Mouse (Mus musculus): Measurements from ENCODE around the gene Eme1. TPM values are rescaled to one million over a fixed set of nuclear protein-coding genes. Genes with fewer than 3 reads are reported as not detected.

The Eme1 gene
- total RNA-seq, 2 experiments from 2014 or later: 0.23 to 0.45 TPM

DNA sequence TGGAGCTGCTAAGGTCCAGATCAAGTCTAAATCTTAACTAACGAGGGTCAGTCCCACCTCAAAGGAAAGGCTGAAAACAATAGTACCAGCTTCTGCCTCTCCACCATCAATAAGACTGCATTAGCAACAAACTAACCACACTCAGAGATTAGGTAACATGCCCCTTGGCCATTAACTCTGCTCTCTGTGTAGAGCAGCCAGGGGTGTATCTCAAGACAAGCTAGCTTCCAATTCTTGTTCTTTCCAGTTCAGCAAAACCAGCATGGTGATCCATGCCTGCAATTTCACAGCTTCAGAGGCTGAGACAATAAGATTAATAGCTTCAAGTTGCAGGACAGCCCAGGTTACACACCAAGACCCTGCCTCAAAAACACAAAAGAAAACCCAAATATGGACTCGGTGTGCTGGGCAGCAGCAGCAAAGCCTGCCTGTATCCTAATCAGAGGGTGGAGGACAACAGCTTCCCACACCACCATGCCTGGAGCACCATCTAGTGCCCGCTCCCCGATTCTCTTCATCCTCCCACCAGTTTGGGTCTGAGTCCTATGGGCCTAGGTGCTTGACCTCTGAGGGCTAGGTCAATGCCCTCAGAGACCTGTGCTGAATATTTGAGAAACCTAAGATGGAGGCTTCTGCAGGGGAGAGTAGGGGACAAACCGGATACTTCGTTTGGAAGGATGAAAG is 55.2 kb downstream of the Eme1 start:
- no peak for DNase-seq (ENCODE audit: low spot score in 2 of 2)

DNA sequence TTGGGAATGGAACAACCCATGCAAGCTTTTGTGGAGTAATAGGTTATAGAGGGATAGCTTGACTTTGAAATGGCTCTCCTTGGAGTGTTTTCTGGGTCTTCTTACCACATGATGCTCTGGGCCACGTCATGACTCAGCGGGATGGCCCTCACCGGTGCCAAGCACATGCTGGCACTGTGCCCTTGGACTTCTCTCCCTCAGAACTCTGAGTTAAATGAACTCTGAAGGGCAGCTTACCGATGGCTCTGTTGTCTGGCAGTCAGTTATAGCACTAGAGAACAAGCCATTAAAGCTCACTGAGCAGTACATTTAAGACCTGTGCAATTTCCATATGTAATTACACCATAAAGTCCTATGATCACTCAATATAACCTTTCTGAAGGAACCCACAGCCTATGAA is 56.4 kb downstream of the Eme1 start:
- peak; percentile 67 to 75 for DNase-seq (ENCODE audit: low spot score in 2 of 2)

DNA sequence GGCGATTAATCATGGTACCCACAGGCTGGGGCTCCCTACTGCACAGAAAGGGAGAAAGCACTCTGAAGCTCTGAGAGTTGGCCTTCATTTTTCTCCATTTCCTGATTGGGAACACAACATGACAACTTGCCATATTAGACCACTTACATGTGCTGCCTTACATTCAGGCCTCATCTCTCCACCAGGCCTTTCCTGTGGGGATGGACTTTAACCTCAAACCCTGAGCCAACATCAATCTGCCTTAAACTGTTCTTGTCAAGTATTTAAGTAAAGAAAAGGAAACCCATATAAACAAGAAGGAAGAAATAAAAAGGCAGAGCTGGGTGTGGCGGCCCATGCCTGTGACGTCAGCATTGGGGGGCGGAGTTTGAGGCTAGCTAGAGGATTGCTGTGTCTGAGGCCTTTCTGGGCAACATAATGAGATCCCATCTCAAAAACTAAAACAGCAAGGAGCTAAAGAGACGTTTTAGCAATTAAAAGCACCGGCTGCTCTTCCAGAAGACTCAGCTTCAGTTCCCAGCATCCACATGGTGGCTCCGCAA is 57.4 kb downstream of the Eme1 start:
- DNase-seq (ENCODE audit: low spot score in 2 of 2): no peak

Other genes starting within 250 kb of the Eme1 start
- under 1 TPM; 0.32 to 0.70 TPM for gene Cacna1g, start 179.8 kb downstream of the Eme1 start, total RNA-seq (2021)
- gene Spata20, start 167.8 kb downstream of the Eme1 start, total RNA-seq (2021): not detected
- 10 to 100 TPM; 33.3 to 48.4 TPM for gene Epn3, start 154.0 kb downstream of the Eme1 start, total RNA-seq (2021)
- 10 to 100 TPM in 1 of 2 experiments, 1 to 10 TPM in 1; 7.4 to 12.4 TPM for gene Mycbpap, start 132.2 kb downstream of the Eme1 start, total RNA-seq (2021)
- gene Rsad1, start 104.7 kb downstream of the Eme1 start, total RNA-seq (2021): 10 to 100 TPM; 12.2 to 16.7 TPM
- gene Chad, start 88.9 kb downstream of the Eme1 start, total RNA-seq (2021): not detected
- 100 to 1,000 TPM; 143 to 171 TPM for gene Acsf2, start 52.1 kb downstream of the Eme1 start, total RNA-seq (2021)
- gene Lrrc59, start 24.2 kb downstream of the Eme1 start, total RNA-seq (2021): 100 to 1,000 TPM; 124 to 133 TPM
- 10 to 100 TPM; 65.8 to 73.0 TPM for gene Mrpl27, start 197 bp downstream of the Eme1 start, total RNA-seq (2021)
- 10 to 100 TPM; 10.6 to 11.8 TPM for gene Xylt2, start 23.6 kb upstream of the Eme1 start, total RNA-seq (2021)
- gene Gm11541, start 50.5 kb upstream of the Eme1 start, total RNA-seq (2021): not detected
- gene Cdc34b, start 87.8 kb upstream of the Eme1 start, total RNA-seq (2021): under 1 TPM; 0.33 to 0.42 TPM
- not detected for gene Tmem92, start 128.7 kb upstream of the Eme1 start, total RNA-seq (2021)